ENCODE assay signal across 8 mouse cellular contexts in the genomic region with DNA sequence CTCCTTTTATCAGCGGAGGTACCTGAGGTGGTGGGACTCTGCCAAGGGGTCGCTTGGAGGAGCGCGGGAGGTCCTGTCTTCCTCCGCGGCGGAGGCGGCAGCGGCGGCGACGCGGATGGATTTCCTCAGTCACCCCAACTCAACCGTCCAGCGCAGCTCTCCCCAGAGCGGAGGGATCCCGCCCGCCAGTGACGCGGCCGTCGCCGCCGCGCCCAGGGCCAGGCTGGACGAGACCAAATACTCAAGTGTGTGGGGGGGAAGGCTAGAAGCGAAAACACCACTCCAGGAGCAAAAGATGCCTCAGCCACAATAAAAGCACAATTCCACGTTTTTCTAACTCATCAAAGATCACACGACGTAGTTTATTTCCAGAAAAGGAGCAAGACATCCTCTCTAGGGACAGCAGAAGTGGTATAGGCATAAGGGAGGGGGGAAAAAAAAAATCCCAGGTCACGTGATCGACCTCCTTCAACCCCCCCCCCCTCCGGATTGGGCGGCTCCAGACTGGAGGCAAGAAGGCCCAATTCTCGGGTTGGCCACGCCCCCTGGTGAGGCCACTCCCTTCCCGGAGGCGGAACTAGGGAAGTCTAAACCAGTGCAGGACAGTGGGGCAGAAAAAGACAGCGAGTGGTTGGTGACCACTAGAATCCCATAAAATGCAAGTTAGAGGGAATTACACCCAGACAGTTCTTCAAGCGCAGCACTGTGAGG. TPM values are rescaled to one million over a fixed set of nuclear protein-coding genes. Genes with fewer than 3 reads are reported as not detected.
DNase-seq lines count a peak whose midpoint lies in the region; ATAC-seq and TF ChIP-seq lines count a peak whose summit lies in the region.

Epo (minus strand) TSS at position 126 of the 711 bp plus-strand sequence.
Gnb2 (minus strand) TSS at position 394 of the 711 bp plus-strand sequence.

- ATAC-seq in erythroid progenitor cell, adult 5-6 weeks (replicated peaks; ENCODE audit: low FRiP score, poor library complexity, severe bottlenecking) = peak; percentile 81
- peak; percentile 89 for ATAC-seq in heart, embryonic 12.5 days (ENCODE audit: insufficient number of reproducible peaks, low FRiP score)
- peak; percentile 81 for ATAC-seq in kidney, postnatal 0 days (replicated peaks; ENCODE audit: low FRiP score, low read depth)
- ATAC-seq in liver, embryonic 11.5 days (replicated peaks; ENCODE audit: low FRiP score) = peak; percentile 82
- peak; percentile 78 for ATAC-seq in stomach, embryonic 14.5 days (ENCODE audit: insufficient number of reproducible peaks, insufficient read depth, low FRiP score, low read depth)

- peak; percentile 30; the same call in 1 of the 2 replicates for TF ChIP-seq CTCF in kidney, postnatal 0 days (IDR thresholded peaks at IDR 0.05; ENCODE audit: low read depth)

- no peaks in the 10 kb centered on the region for H3K9me3 ChIP-seq in heart, embryonic 12.5 days (replicated peaks)
- H3K9me3 ChIP-seq in kidney, postnatal 0 days (replicated peaks; ENCODE audit: low read length) = no peaks in the 10 kb centered on the region
- H3K9me3 ChIP-seq in liver, embryonic 11.5 days (ENCODE audit: control insufficient read depth, low read length) = no peaks in the 10 kb centered on the region
- H3K9me3 ChIP-seq in stomach, embryonic 14.5 days (ENCODE audit: control insufficient read depth, low read depth, low read length) = no peaks in the 10 kb centered on the region

- no peaks in the 10 kb centered on the region for H3K27me3 ChIP-seq in heart, embryonic 12.5 days (replicated peaks)
- no peaks in the 10 kb centered on the region for H3K27me3 ChIP-seq in kidney, postnatal 0 days (ENCODE audit: insufficient read depth, low read length)
- no peaks in the 10 kb centered on the region for H3K27me3 ChIP-seq in liver, embryonic 11.5 days (replicated peaks; ENCODE audit: control insufficient read depth, insufficient read depth, low read length)
- H3K27me3 ChIP-seq in stomach, embryonic 14.5 days (ENCODE audit: control insufficient read depth, insufficient read depth, low read length) = no peaks in the 10 kb centered on the region

- peak; percentile 98 for DNase-seq in CD4-positive helper T cell, adult 2 months (ENCODE audit: low read depth, low spot score)
- peak; percentile 94 for DNase-seq in brain, embryonic 18.5 days (ENCODE audit: low read depth, low spot score)
- peak; percentile 97 for DNase-seq in kidney, postnatal 0 days (ENCODE audit: low spot score)
- DNase-seq in liver, embryonic 11.5 days (ENCODE audit: low spot score) = peak; percentile 97
- peak; percentile 99 for DNase-seq in naive thymus-derived CD4-positive, alpha-beta T cell, adult 2 months (ENCODE audit: low read depth)

- peak within 1 kb of the TSS; percentile 82 for H3K27ac ChIP-seq in heart, embryonic 12.5 days (ENCODE audit: poor library complexity, severe bottlenecking)
- peak within 1 kb of the TSS; percentile 95 for H3K27ac ChIP-seq in kidney, postnatal 0 days
- H3K27ac ChIP-seq in liver, embryonic 11.5 days (ENCODE audit: low read depth, low read length) = peak within 1 kb of the TSS; percentile 84
- peak within 1 kb of the TSS; percentile 92 for H3K27ac ChIP-seq in stomach, embryonic 14.5 days (ENCODE audit: low read length)

- H3K9ac ChIP-seq in heart, embryonic 12.5 days = peak within 1 kb of the TSS; percentile 89
- peak within 1 kb of the TSS; percentile 82 for H3K9ac ChIP-seq in kidney, postnatal 0 days (ENCODE audit: low read depth, low read length)
- H3K9ac ChIP-seq in liver, embryonic 11.5 days (ENCODE audit: low read depth, low read length) = peak within 1 kb of the TSS; percentile 93
- peak within 1 kb of the TSS; percentile 67 for H3K9ac ChIP-seq in stomach, embryonic 14.5 days (replicated peaks; ENCODE audit: low read depth, low read length)

- H3K36me3 ChIP-seq in heart, embryonic 12.5 days = peaks cover 20% of the 10 kb centered on the region
- H3K36me3 ChIP-seq in kidney, postnatal 0 days (ENCODE audit: insufficient read depth, low read length) = peaks cover 15% of the 10 kb centered on the region
- peaks cover 17% of the 10 kb centered on the region for H3K36me3 ChIP-seq in liver, embryonic 11.5 days (ENCODE audit: control insufficient read depth, insufficient read depth, low read length)
- H3K36me3 ChIP-seq in stomach, embryonic 14.5 days (ENCODE audit: control insufficient read depth, insufficient read depth, low read length) = peaks cover 20% of the 10 kb centered on the region

- H3K4me1 ChIP-seq in heart, embryonic 12.5 days (replicated peaks) = peaks cover 20% of the 10 kb centered on the region
- H3K4me1 ChIP-seq in kidney, postnatal 0 days (replicated peaks; ENCODE audit: insufficient read depth, low read length) = peaks cover 7% of the 10 kb centered on the region; the same call in 1 of the 2 replicates
- H3K4me1 ChIP-seq in liver, embryonic 11.5 days (replicated peaks; ENCODE audit: control insufficient read depth, insufficient read depth, low read length) = peaks cover 16% of the 10 kb centered on the region
- 0 out of 2 replicates have a peak, but pooled peaks cover 4% of the 10 kb centered on the region for H3K4me1 ChIP-seq in stomach, embryonic 14.5 days (ENCODE audit: control insufficient read depth, insufficient read depth, low read length)

- H3K4me2 ChIP-seq in heart, embryonic 12.5 days = peak within 1 kb of the TSS; percentile 83
- H3K4me2 ChIP-seq in kidney, postnatal 0 days (ENCODE audit: low read length) = peak within 1 kb of the TSS; percentile 98
- H3K4me2 ChIP-seq in liver, embryonic 11.5 days = peak within 1 kb of the TSS; percentile 100
- peak within 1 kb of the TSS; percentile 91 for H3K4me2 ChIP-seq in stomach, embryonic 14.5 days (replicated peaks; ENCODE audit: low read depth, low read length)

- H3K4me3 ChIP-seq in heart, embryonic 12.5 days = peak within 1 kb of the TSS; percentile 65
- peak within 1 kb of the TSS; percentile 74 for H3K4me3 ChIP-seq in kidney, postnatal 0 days (replicated peaks; ENCODE audit: low read depth, low read length)
- peak within 1 kb of the TSS; percentile 84 for H3K4me3 ChIP-seq in liver, embryonic 11.5 days (ENCODE audit: low read depth, low read length)
- H3K4me3 ChIP-seq in stomach, embryonic 14.5 days (ENCODE audit: low read depth, low read length) = peak within 1 kb of the TSS; percentile 90

- under 1% methylated on average over 40 of the region's 40 CpGs for WGBS in heart, embryonic 12.5 days
- WGBS in kidney, postnatal 0 days = under 1% methylated on average over 37 of the region's 40 CpGs
- WGBS in liver, embryonic 11.5 days = under 1% methylated on average over 40 of the region's 40 CpGs
- under 1% methylated on average over 40 of the region's 40 CpGs for WGBS in stomach, embryonic 14.5 days

RNA-seq across cellular contexts. Expression of gene Epo, which starts in this region (rescaled TPM):
- not detected in 2 replicates for total RNA-seq in erythroid progenitor cell, adult 5-6 weeks (2015; ENCODE audit: low replicate concordance)
- total RNA-seq in erythroid progenitor cell, adult 5-6 weeks (2017; ENCODE audit: low replicate concordance) = not detected in 2 replicates
- not detected in 2 replicates for polyA plus RNA-seq in heart, embryonic 12.5 days (2016; fragmentation: Nextera tagmentation; extraction: Ambion mirVana)
- 0.20 TPM in 1 of 2 replicates, not detected in the other for polyA plus RNA-seq in kidney, postnatal 0 days (2015; fragmentation: Nextera tagmentation; extraction: Ambion mirVana)
- polyA plus RNA-seq in liver, embryonic 11.5 days (2014; fragmentation: Nextera tagmentation; extraction: Ambion mirVana) = 4.6 and 7.8 TPM in 2 replicates
- 0.38 TPM in 1 of 2 replicates, not detected in the other for polyA plus RNA-seq in stomach, embryonic 14.5 days (2014; fragmentation: Nextera tagmentation; extraction: Ambion mirVana)

RNA-seq across cellular contexts. Expression of gene Gnb2, which starts in this region (rescaled TPM):
- 253 and 262 TPM in 2 replicates for total RNA-seq in erythroid progenitor cell, adult 5-6 weeks (2015; ENCODE audit: low replicate concordance)
- total RNA-seq in erythroid progenitor cell, adult 5-6 weeks (2017; ENCODE audit: low replicate concordance) = 152 and 170 TPM in 2 replicates
- polyA plus RNA-seq in heart, embryonic 12.5 days (2016; fragmentation: Nextera tagmentation; extraction: Ambion mirVana) = 277 and 287 TPM in 2 replicates
- polyA plus RNA-seq in kidney, postnatal 0 days (2015; fragmentation: Nextera tagmentation; extraction: Ambion mirVana) = 463 and 480 TPM in 2 replicates
- polyA plus RNA-seq in liver, embryonic 11.5 days (2014; fragmentation: Nextera tagmentation; extraction: Ambion mirVana) = 306 and 319 TPM in 2 replicates
- polyA plus RNA-seq in stomach, embryonic 14.5 days (2014; fragmentation: Nextera tagmentation; extraction: Ambion mirVana) = 404 and 443 TPM in 2 replicates

Comparison
In these comparisons a context has a peak if more than half of its experiments do, and no peak if none do; other contexts are left out.
1. Peak in every context shown above with its lines: DNase-seq, ATAC-seq, H3K4me3 ChIP-seq and H3K27ac ChIP-seq.